16 mouse cellular contexts compared by ENCODE assay signal in genomic region chr7:135144731-135145130, GRCm38 (mm10).
"Had no signal": no experiment of that assay in that cellular context is flagged by ENCODE, and none has a peak within 500 bp of the region (broad histone marks: within the 10 kb centered on the region; RNA-seq: fewer than 3 reads in every experiment).

No protein-coding gene starts in this region.

- DNase-seq: heart, postnatal 10 days; heart, postnatal 14 days; heart, postnatal 36 days; heart, postnatal 4 days; kidney, adult 11 months; kidney, adult 18-20 months; kidney, adult 2 months; kidney, adult 8-10 months; kidney, adult 9 months; kidney, postnatal 10 days; kidney, postnatal 14 days; kidney, postnatal 25 days; kidney, postnatal 36 days; kidney, postnatal 4 days; layer of hippocampus, adult 9-11 months; layer of hippocampus, postnatal 36 days had no signal
